Mouse (Mus musculus): ENCODE measurements around the gene Pdlim1. TPM values are rescaled to one million over a fixed set of nuclear protein-coding genes. Genes with fewer than 3 reads are reported as not detected.

Gene Pdlim1
- polyA plus RNA-seq (2012; rRNA removed), result 13.5 and 19.2 TPM in 2 replicates

GRCm38 (mm10) chr19:40271308-40271892 lies at the start of gene Pdlim1:
Gene Pdlim1, minus strand, starts transcription at chr19:40271842.

GRCm38 (mm10) chr19:40187160-40187559 lies 84.5 kb downstream of the Pdlim1 start, which contains the start of gene Cyp2c70:
Gene Cyp2c70, minus strand, starts transcription at chr19:40187333.

Other genes starting within 250 kb of the Pdlim1 start
- gene Cyp2c54, start 198.0 kb downstream of the Pdlim1 start, polyA plus RNA-seq (2012; rRNA removed), result not detected in 2 replicates
- gene Cyp2c50, start 182.2 kb downstream of the Pdlim1 start, polyA plus RNA-seq (2012; rRNA removed), result not detected in 2 replicates
- not detected in 2 replicates for gene Cyp2c70, start 84.5 kb downstream of the Pdlim1 start, polyA plus RNA-seq (2012; rRNA removed)
- 75.3 and 84.2 TPM in 2 replicates for gene Sorbs1, start 241.9 kb upstream of the Pdlim1 start, polyA plus RNA-seq (2012; rRNA removed)

All from central nervous system, embryonic 14 days (tissue).